Mouse (Mus musculus): Measurements from ENCODE around the gene Ccdc159. TPM values are rescaled to one million over a fixed set of nuclear protein-coding genes. Genes with fewer than 3 reads are reported as not detected.

Gene Ccdc159
- polyA plus RNA-seq, 1 experiment from 2014 or later, result 6.4 TPM

DNA sequence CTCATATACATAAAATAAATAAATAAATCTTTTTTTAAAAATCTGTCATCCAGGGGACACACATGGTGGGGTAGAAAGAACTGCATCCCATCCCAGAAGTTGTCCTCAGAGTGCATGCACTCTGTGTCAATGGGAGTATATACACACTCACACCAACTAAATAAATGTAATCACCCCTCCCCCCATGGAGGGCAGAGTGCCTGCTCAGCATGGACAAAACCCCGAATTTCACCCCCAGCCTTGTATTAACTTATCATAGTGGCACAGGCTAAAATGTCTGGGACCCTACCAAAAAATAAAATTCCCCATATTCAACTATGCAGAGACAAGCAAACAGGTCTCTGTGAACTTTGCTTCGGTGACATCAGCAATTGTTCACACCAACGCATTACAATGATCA lies 27.4 kb downstream of the Ccdc159 start:
- ATAC-seq (ENCODE audit: low read depth), result no peak
- no peaks in the 10 kb centered on the region for H3K27me3 ChIP-seq (ENCODE audit: control insufficient read depth, insufficient read depth, low read depth, low read length)
- no peak overlapping the region for H3K27ac ChIP-seq (ENCODE audit: low read length)
- H3K36me3 ChIP-seq (ENCODE audit: control insufficient read depth, insufficient read depth, low read length), result no peaks in the 10 kb centered on the region
- H3K9me3 ChIP-seq (ENCODE audit: control insufficient read depth, low read length), result no peaks in the 10 kb centered on the region
- 73% methylated on average over 3 of the region's 3 CpGs for WGBS
- no peak overlapping the region for H3K9ac ChIP-seq (ENCODE audit: low read length)
- H3K4me3 ChIP-seq (ENCODE audit: low read length), result no peak overlapping the region
- H3K4me1 ChIP-seq (replicated peaks; ENCODE audit: control insufficient read depth, insufficient read depth, low read length), result peaks cover 7% of the 10 kb centered on the region
- H3K4me2 ChIP-seq (ENCODE audit: low read depth, low read length), result peak overlapping the region; percentile 77; the same call in 1 of the 2 replicates

DNA sequence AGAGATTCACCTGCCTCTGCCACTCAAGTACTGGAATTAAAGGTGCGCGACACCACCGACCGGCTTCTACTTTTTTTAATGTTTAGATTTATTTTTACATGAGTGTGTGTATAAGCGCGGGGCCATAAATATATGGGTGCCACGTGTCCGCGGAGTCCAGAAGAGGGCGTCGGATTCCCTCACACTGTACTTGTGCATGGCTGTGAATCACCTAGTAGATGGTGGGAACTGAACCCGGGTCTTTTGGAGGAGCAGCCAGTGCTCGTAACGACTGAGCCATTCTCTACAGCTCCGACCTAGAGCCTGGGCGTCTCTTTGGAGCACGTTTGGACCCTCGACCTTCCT lies 27.9 kb downstream of the Ccdc159 start:
- 2% methylated on average over 18 of the region's 18 CpGs for WGBS
- H3K9me3 ChIP-seq (ENCODE audit: control insufficient read depth, low read length), result no peaks in the 10 kb centered on the region
- peak overlapping the region; percentile 77 for H3K4me2 ChIP-seq (ENCODE audit: low read depth, low read length)
- no peaks in the 10 kb centered on the region for H3K36me3 ChIP-seq (ENCODE audit: control insufficient read depth, insufficient read depth, low read length)
- peak overlapping the region; percentile 64 for H3K9ac ChIP-seq (ENCODE audit: low read length)
- H3K27me3 ChIP-seq (ENCODE audit: control insufficient read depth, insufficient read depth, low read depth, low read length), result no peaks in the 10 kb centered on the region; the same call in 1 of the 2 replicates
- peak overlapping the region; percentile 95 for H3K27ac ChIP-seq (ENCODE audit: low read length)
- H3K4me3 ChIP-seq (ENCODE audit: low read length), result peak overlapping the region; percentile 78
- ATAC-seq (ENCODE audit: low read depth), result peak; percentile 60
- H3K4me1 ChIP-seq (replicated peaks; ENCODE audit: control insufficient read depth, insufficient read depth, low read length), result peaks cover 8% of the 10 kb centered on the region

- WGBS, result under 1% methylated on average over 54 of the region's 54 CpGs
- peak; percentile 99 for ATAC-seq (ENCODE audit: low read depth)
- no peaks in the 10 kb centered on the region for H3K36me3 ChIP-seq (ENCODE audit: control insufficient read depth, insufficient read depth, low read length)
- peak within 1 kb of the TSS; percentile 93 for H3K9ac ChIP-seq (ENCODE audit: low read length)
- H3K4me1 ChIP-seq (replicated peaks; ENCODE audit: control insufficient read depth, insufficient read depth, low read length), result peaks cover 13% of the 10 kb centered on the region
- H3K27me3 ChIP-seq (ENCODE audit: control insufficient read depth, insufficient read depth, low read depth, low read length), result no peaks in the 10 kb centered on the region; the same call in 1 of the 2 replicates
- H3K9me3 ChIP-seq (ENCODE audit: control insufficient read depth, low read length), result no peaks in the 10 kb centered on the region
- H3K4me2 ChIP-seq (ENCODE audit: low read depth, low read length), result peak within 1 kb of the TSS; percentile 77
- H3K27ac ChIP-seq (ENCODE audit: low read length), result peak within 1 kb of the TSS; percentile 95
- peak within 1 kb of the TSS; percentile 78 for H3K4me3 ChIP-seq (ENCODE audit: low read length)
These were observed 28.5 kb downstream of the Ccdc159 start, which contains the start of gene Swsap1 for GRCm38 (mm10) chr9:21955570-21956281. Swsap1 (plus strand) TSS chr9:21955755.

- Histone ChIP-seq H3K9ac (ENCODE audit: low read length) (no peak overlapping the region), H3K27ac (ENCODE audit: low read length) (no peak overlapping the region), H3K27me3 (ENCODE audit: control insufficient read depth, insufficient read depth, low read depth, low read length) (peaks cover 14% of the 10 kb centered on the region), H3K4me2 (ENCODE audit: low read depth, low read length) (no peak overlapping the region), H3K4me3 (ENCODE audit: low read length) (no peak overlapping the region), H3K4me1 (replicated peaks; ENCODE audit: control insufficient read depth, insufficient read depth, low read length) (peaks cover 34% of the 10 kb centered on the region), H3K9me3 (ENCODE audit: control insufficient read depth, low read length) (no peaks in the 10 kb centered on the region), H3K36me3 (ENCODE audit: control insufficient read depth, insufficient read depth, low read length) (no peaks in the 10 kb centered on the region)
- ATAC-seq (ENCODE audit: low read depth), result no peak
- 77% methylated on average over 5 of the region's 5 CpGs for WGBS
These were observed 31.1 kb downstream of the Ccdc159 start for GRCm38 (mm10) chr9:21958372-21958771.

- peaks cover 38% of the 10 kb centered on the region for H3K4me1 ChIP-seq (replicated peaks; ENCODE audit: control insufficient read depth, insufficient read depth, low read length)
These were observed 32.0 kb downstream of the Ccdc159 start for GRCm38 (mm10) chr9:21959244-21959643.

GRCm38 (mm10) chr9:21960135-21960534 lies 32.9 kb downstream of the Ccdc159 start:
- 37% methylated on average over 9 of the region's 9 CpGs for WGBS
- H3K27me3 ChIP-seq (ENCODE audit: control insufficient read depth, insufficient read depth, low read depth, low read length), result peaks cover 14% of the 10 kb centered on the region
- no peak for ATAC-seq (ENCODE audit: low read depth)
- no peak overlapping the region for H3K27ac ChIP-seq (ENCODE audit: low read length)
- H3K9ac ChIP-seq (ENCODE audit: low read length), result no peak overlapping the region
- H3K4me2 ChIP-seq (ENCODE audit: low read depth, low read length), result no peak overlapping the region
- H3K36me3 ChIP-seq (ENCODE audit: control insufficient read depth, insufficient read depth, low read length), result no peaks in the 10 kb centered on the region
- no peak overlapping the region for H3K4me3 ChIP-seq (ENCODE audit: low read length)
- H3K4me1 ChIP-seq (replicated peaks; ENCODE audit: control insufficient read depth, insufficient read depth, low read length), result peaks cover 36% of the 10 kb centered on the region
- H3K9me3 ChIP-seq (ENCODE audit: control insufficient read depth, low read length), result no peaks in the 10 kb centered on the region

More at GRCm38 (mm10) chr9:21959244-21959643, 32.0 kb downstream of the Ccdc159 start:
- no peak overlapping the region for H3K4me2 ChIP-seq (ENCODE audit: low read depth, low read length)
- no peak overlapping the region for H3K9ac ChIP-seq (ENCODE audit: low read length)
- no peak overlapping the region for H3K4me3 ChIP-seq (ENCODE audit: low read length)
- 83% methylated on average over 7 of the region's 7 CpGs for WGBS
- H3K9me3 ChIP-seq (ENCODE audit: control insufficient read depth, low read length), result no peaks in the 10 kb centered on the region
- no peaks in the 10 kb centered on the region for H3K36me3 ChIP-seq (ENCODE audit: control insufficient read depth, insufficient read depth, low read length)
- ATAC-seq (ENCODE audit: low read depth), result no peak
- no peak overlapping the region for H3K27ac ChIP-seq (ENCODE audit: low read length)
- H3K27me3 ChIP-seq (ENCODE audit: control insufficient read depth, insufficient read depth, low read depth, low read length), result peaks cover 14% of the 10 kb centered on the region

- H3K9ac ChIP-seq (ENCODE audit: low read length), result peak overlapping the region; percentile 4; the same call in 1 of the 2 replicates
- no peaks in the 10 kb centered on the region for H3K36me3 ChIP-seq (ENCODE audit: control insufficient read depth, insufficient read depth, low read length)
- peaks cover 36% of the 10 kb centered on the region for H3K4me1 ChIP-seq (replicated peaks; ENCODE audit: control insufficient read depth, insufficient read depth, low read length)
- H3K9me3 ChIP-seq (ENCODE audit: control insufficient read depth, low read length), result no peaks in the 10 kb centered on the region
- WGBS, result 7% methylated on average over 25 of the region's 26 CpGs
- no peak overlapping the region for H3K27ac ChIP-seq (ENCODE audit: low read length)
- H3K27me3 ChIP-seq (ENCODE audit: control insufficient read depth, insufficient read depth, low read depth, low read length), result peaks cover 14% of the 10 kb centered on the region
- ATAC-seq (ENCODE audit: low read depth), result no peak
- peak overlapping the region; percentile 93 for H3K4me2 ChIP-seq (ENCODE audit: low read depth, low read length)
- H3K4me3 ChIP-seq (ENCODE audit: low read length), result peak overlapping the region; percentile 55; the same call in 1 of the 2 replicates
These were observed 33.4 kb downstream of the Ccdc159 start for GRCm38 (mm10) chr9:21960558-21961208.

DNA sequence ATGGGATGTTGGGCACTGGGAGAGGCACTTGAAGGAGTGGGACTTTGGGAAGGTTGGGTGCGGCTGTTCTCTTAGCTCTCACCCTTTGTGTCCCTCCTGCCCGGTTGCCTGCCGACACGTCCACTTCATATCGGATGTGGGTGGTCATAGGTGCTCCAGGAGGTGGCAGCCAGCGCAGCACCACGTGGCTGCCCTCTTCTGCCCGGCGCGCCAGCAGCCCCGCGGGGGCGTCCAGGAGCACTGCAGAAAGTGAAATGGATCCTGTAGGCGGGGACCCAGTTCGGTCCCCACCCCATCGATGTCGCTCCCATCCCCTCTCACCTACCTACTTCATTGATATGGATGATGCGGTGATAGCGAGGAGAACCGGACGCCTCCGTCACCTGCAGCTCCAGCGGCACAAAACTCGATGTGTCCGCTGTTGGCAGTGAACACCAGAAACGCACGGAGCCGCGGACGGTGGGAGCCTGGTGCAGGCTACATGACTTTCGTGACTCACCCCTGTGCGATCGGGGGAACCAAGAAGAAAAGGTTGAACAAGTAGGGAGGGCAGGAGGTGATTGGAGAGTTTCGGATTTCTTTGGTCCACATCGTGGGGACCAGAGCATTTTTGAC lies 34.2 kb downstream of the Ccdc159 start:
- H3K9me3 ChIP-seq (ENCODE audit: control insufficient read depth, low read length), result no peaks in the 10 kb centered on the region
- H3K4me1 ChIP-seq (replicated peaks; ENCODE audit: control insufficient read depth, insufficient read depth, low read length), result peaks cover 33% of the 10 kb centered on the region
- H3K27me3 ChIP-seq (ENCODE audit: control insufficient read depth, insufficient read depth, low read depth, low read length), result peaks cover 14% of the 10 kb centered on the region
- ATAC-seq (ENCODE audit: low read depth), result peak; percentile 18; the same call in 1 of the 2 replicates
- H3K4me2 ChIP-seq (ENCODE audit: low read depth, low read length), result peak overlapping the region; percentile 93
- H3K4me3 ChIP-seq (ENCODE audit: low read length), result peak overlapping the region; percentile 55
- no peaks in the 10 kb centered on the region for H3K36me3 ChIP-seq (ENCODE audit: control insufficient read depth, insufficient read depth, low read length)
- WGBS, result 1% methylated on average over 35 of the region's 35 CpGs
- H3K9ac ChIP-seq (ENCODE audit: low read length), result peak overlapping the region; percentile 67
- H3K27ac ChIP-seq (ENCODE audit: low read length), result no peak overlapping the region

DNA sequence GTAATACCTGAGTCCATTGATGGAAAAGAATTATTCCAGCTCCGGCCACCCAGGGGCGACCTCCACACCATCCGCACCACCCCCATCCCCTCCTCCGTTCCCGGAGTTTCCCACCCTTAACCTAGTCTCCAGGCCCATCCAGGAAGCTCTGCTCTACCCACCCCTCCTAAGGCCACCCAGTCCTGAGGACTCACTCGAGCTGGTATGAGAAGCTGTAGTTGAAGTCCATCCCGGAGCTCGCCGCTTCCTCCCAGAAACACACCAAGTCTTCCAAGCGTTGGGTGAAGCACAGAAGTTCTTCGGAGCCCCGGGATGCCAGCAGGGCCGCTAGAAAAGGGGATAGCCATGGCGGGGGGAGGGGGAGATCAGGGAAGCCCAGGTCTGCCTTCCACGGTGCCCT lies 34.7 kb downstream of the Ccdc159 start:
- WGBS, result under 1% methylated on average over 15 of the region's 15 CpGs
- no peaks in the 10 kb centered on the region for H3K36me3 ChIP-seq (ENCODE audit: control insufficient read depth, insufficient read depth, low read length)
- H3K4me2 ChIP-seq (ENCODE audit: low read depth, low read length), result peak overlapping the region; percentile 93
- H3K4me1 ChIP-seq (replicated peaks; ENCODE audit: control insufficient read depth, insufficient read depth, low read length), result peaks cover 31% of the 10 kb centered on the region
- H3K27ac ChIP-seq (ENCODE audit: low read length), result no peak overlapping the region
- H3K9ac ChIP-seq (ENCODE audit: low read length), result peak overlapping the region; percentile 67
- H3K27me3 ChIP-seq (ENCODE audit: control insufficient read depth, insufficient read depth, low read depth, low read length), result peaks cover 14% of the 10 kb centered on the region
- no peaks in the 10 kb centered on the region for H3K9me3 ChIP-seq (ENCODE audit: control insufficient read depth, low read length)
- peak; percentile 55 for ATAC-seq (ENCODE audit: low read depth)
- peak overlapping the region; percentile 55 for H3K4me3 ChIP-seq (ENCODE audit: low read length)
